Mouse (Mus musculus) spleen, postnatal 4 days (tissue): ENCODE measurements at regions not wholly inside any gene's neighbourhood (a gene's known extent, or its start where the extent isn't known, plus 50 kb on each side); places are given as distances from the start of the nearest gene placed in this dataset.
"Not testable (repeated sequence)": the region's sequence is repeated elsewhere in the genome, so short reads cannot be mapped to it uniquely, and the experiment has no call there.

Source experiments
- DNase-seq, 2 experiments: peaks; one replicate each; pipeline ENCODE4 v3.0.0; 2022; ENCODE audit warnings: low spot score in 2 of 2

DNA sequence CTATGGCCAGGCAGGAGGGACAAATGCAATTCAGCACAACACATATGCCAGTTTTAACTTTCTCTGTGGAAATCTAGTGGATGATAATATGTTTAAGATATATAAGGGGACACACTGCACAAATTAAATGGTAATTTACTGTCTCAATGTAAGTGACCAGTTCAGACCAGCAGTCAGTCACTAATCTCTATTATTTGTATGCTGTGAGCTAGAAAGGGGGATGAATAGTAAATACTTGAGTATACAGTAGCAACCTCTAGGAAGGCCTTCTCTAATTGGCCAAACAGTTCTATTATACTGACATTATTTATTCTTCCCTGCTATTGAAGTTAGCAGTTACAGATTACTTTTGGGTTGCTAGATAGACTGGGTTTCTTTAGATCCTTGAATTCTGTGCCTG is 391.2 kb downstream of the Fign start:
- no peak for DNase-seq

DNA sequence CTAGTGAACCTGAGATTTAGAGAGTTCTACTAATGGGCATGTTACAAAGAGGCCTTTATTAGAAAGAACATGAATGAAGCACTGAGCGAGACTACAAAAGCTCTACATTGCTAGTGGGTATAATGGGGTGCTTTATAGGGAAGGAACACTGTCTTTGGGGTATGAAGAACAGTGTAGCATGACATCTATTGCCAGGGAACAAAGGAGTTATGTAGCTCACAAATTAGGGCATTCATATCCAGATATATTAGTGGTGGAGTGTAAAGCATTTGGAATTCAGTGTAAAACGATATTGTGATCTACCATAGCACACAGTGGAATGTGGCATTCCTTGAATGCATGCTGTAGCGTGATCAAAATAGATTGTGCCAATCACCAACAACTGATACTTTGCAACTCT is 391.7 kb downstream of the Fign start:
- no peak for DNase-seq

DNA sequence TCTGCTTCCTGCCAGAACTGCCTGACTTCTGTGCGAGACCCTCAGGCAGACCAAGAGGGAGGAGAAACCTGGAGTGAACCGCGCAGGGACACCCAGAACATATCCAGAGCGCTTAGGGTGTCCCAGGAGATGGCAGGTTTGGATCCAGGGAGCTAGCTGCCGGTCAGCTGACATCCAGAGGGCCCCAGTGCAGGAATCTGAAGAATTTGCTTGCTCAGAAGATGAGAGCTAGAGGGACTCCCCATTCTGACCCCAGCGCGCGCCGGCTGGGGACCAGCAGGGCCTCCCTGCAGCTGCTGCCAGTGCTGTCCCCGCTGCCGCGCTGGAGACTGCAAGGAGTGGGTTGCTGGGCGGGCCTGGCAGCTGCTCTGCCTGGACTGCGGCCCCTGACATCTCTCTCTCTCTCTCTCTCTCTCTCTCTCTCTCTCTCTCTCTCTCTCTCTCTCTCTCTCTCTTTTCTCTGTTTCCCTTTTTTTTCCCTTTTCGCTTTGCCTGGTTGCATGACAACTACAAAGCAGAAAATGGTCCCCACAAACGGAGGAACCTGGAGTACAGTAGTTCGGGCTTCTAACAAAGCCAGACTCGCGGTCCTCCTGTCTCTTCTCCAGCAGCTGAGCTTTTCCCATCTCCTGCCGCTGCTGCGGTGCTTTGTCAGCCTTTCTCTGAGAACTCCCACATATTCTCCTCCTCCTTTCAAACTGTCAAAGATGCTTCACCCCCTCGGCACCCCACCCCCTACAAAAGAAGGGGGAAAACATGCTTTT is 395.3 kb downstream of the Fign start:
- peak in 1 of 2 experiments; percentile 52 for DNase-seq

DNA sequence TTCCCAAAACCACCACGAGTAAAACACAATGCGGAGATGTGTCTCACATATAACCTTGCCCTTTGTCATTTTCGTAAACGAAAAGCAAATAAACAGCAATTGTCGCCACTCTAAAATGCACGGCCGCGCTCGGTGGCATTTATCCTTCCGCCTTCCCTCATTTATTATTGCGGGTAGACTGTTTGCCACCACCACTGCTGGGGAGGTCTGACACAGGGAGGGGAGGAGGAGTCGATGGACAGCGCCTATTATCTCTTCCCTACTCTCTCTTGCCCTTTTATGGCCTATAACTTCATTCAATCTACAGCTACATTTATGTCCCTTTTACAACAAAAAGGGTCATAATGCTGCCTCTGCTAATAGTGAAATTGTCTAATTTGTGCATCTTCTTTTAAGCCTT is 396.0 kb downstream of the Fign start:
- no peak for DNase-seq

DNA sequence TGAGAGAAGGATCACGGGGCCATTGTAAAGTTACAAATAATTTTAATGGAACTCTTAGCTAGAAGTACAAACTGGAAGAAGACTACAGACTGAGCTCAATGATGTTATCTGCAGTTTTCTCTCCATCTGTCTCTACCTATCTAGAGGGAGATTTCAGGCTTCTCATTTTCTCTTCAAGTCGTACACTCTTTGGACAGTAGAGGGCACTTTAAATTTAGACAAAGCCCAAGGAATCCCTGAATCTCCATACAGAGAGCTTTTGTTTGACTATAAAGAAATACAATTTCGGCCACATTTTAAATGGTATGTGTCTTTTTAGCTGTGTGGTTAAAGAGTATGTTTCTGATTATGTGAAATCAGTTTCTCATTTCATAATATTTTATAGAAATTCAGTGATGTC is 397.6 kb downstream of the Fign start:
- DNase-seq, result no peak

DNA sequence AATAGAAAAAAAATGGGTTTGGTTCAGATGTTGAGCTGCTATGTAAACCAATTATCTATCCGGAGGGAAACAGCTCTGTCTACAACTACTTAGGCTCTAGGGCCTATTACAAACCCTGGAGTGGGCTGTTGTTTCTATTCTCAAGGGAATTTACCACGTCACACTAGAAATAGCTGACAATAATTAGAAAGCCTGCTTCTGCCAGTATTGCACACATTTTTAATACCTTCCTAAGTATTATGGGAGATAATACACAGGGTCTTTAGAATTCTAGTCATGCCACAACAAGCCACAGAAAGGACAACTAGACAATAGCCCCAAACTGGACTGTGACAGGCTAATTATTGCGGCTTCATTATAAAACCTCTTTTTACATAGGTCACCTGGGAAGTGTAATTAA is 428.1 kb downstream of the Fign start:
- DNase-seq, result no peak

DNA sequence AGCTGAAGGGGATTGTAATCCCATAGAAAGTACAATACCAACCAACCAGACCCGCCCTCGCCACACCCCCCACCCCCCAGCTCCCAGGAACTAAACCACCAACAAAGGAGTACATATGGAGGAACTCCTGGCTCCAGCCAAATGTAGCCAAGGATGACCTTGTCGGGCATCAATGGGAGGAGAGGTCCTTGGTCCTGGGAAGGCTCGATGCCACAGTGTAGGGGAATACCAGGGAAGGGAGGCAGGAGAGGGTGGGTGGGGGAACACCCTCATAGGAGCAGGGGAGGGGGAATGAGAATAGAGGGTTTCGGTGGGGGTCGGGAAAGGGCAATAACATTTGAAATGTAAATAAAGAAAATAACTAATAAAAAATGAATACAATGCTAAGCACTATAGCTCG is 429.1 kb downstream of the Fign start:
- no peak for DNase-seq

DNA sequence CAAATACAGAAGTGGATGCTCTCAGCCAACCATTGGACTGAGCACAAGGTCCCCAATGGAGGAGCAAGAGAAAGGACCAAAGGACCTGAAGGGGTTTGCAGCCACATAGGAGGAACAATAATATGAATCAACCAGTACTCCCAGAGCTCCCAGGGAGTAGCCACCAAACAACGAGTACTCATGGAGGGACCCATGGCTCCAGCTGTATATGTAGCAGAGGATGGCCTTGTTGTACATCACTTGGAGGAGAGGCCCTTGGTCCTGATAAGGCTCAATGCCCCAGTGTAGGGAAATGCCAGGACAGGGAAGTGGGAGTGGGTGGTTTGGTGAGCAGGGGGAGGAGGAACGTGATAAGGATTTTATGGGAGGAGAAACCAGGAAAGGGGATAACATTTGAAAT is 437.9 kb downstream of the Fign start:
- not testable (repeated sequence) for DNase-seq
